ENCODE assay signal across 8 mouse cellular contexts in the genomic region with DNA sequence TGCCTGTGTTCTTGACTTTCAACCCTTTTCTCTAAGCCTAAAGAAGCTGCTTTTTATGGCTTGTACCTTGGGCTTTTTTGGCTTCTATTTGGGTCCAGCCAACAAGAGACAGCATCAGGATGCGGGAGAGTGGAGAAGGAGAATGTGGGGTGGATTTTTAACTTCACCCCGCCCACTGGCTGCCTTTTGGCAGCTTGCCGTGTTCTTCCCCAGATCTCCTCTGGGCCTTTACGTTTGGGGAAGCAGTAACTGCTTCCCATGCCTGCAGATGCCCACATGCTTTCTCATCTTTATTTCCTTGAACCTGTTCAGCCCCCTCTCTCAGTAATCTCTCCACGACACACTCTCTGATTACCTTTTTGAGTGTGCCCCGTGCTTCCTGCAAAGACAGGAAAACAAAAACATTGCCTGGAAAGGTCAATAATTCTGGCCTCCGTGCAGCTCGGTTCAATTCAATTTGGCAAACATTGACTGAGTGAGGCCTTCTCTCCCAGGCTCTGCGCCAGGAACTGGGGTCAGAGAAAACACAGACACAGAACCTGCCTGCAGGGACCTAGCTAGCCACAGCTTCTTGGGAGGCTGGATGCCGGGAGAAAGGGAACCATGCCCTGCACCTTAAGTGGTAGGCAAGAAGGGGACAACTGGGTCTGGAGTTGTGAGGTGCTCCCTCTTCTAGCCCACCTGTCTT. TPM values are rescaled to one million over a fixed set of nuclear protein-coding genes. Genes with fewer than 3 reads are reported as not detected.
DNase-seq lines count a peak whose midpoint lies in the region; TF ChIP-seq lines count a peak whose summit lies in the region.

No protein-coding gene starts in this region.

- H3K27ac ChIP-seq in gastrocnemius, adult 2 months, result no peak overlapping the region

- TF ChIP-seq CTCF in gastrocnemius, adult 2 months (IDR thresholded peaks at IDR 0.05), result no peak

- intact Hi-C loops in gastrocnemius, adult 2 months (cut with DNase I), result loop anchor here (2.0 kb wide), 1 partner anchor 44 kb away; no protein-coding TSS in a partner anchor
- intact Hi-C loops in gastrocnemius, postnatal 36 days (cut with DNase I), result no loop called here

- H3K4me3 ChIP-seq in gastrocnemius, adult 2 months, result no peak overlapping the region

- DNase-seq in gastrocnemius, adult 2 months, result peak; percentile 36
- no peak for DNase-seq in gastrocnemius, postnatal 36 days
- DNase-seq in testis, postnatal 10 days (ENCODE audit: low spot score), result peak; percentile 48
- DNase-seq in testis, postnatal 14 days (ENCODE audit: low spot score), result no peak
- DNase-seq in kidney, postnatal 25 days, result peak; percentile 75 to 85
- peak; percentile 79 to 88 for DNase-seq in right cerebral cortex, adult 2 months (ENCODE audit: low spot score in 2 of 2)
- DNase-seq in embryo, embryonic 11 days, result no peak
- DNase-seq in gastrocnemius, postnatal 10 days, result no peak

RNA-seq across cellular contexts. Expression of gene Ptpn3, which starts 17.0 kb away (rescaled TPM):
- 10 to 100 TPM; 29.8 to 77.3 TPM for total RNA-seq in gastrocnemius, adult 2 months (2021)
- 10 to 100 TPM; 37.5 to 41.5 TPM for total RNA-seq in gastrocnemius, postnatal 36 days (2021)
- 10 to 100 TPM; 13.8 to 17.0 TPM for total RNA-seq in gastrocnemius, postnatal 10 days (2021)

Comparison
In these comparisons a context has a peak if more than half of its experiments do, and no peak if none do; other contexts are left out.
1. DNase-seq: peak in gastrocnemius, adult 2 months (single experiment), testis, postnatal 10 days (single experiment), kidney, postnatal 25 days (2 of 2) and right cerebral cortex, adult 2 months (2 of 2); none in gastrocnemius, postnatal 36 days (0 of 2), testis, postnatal 14 days (single experiment), embryo, embryonic 11 days (single experiment) and gastrocnemius, postnatal 10 days (single experiment).